In genomic region chr10:119065974-119066373, GRCm38 (mm10) we compare ENCODE assay signal across 8 mouse cellular contexts.
DNase-seq lines count a peak whose midpoint lies in the region; ATAC-seq and TF ChIP-seq lines count a peak whose summit lies in the region.

No protein-coding gene starts in this region.

- H3K4me3 ChIP-seq in heart, embryonic 11.5 days (ENCODE audit: low read depth, low read length): no peak overlapping the region
- H3K4me3 ChIP-seq in embryonic facial prominence, embryonic 10.5 days: no peak overlapping the region
- no peak overlapping the region for H3K4me3 ChIP-seq in heart, postnatal 0 days (ENCODE audit: low read depth, low read length)
- H3K4me3 ChIP-seq in midbrain, embryonic 16.5 days (ENCODE audit: low read depth, low read length): no peak overlapping the region

- H3K4me2 ChIP-seq in heart, embryonic 11.5 days: peak overlapping the region; percentile 31
- H3K4me2 ChIP-seq in heart, postnatal 0 days (ENCODE audit: low read depth, low read length): peak overlapping the region; percentile 39; the same call in 1 of the 2 replicates
- H3K4me2 ChIP-seq in midbrain, embryonic 16.5 days (ENCODE audit: low read length): no peak overlapping the region; the same call in 1 of the 2 replicates

- no peak overlapping the region for H3K9ac ChIP-seq in heart, embryonic 11.5 days (ENCODE audit: low read depth, low read length)
- no peak overlapping the region for H3K9ac ChIP-seq in heart, postnatal 0 days (replicated peaks; ENCODE audit: low read depth, low read length)
- H3K9ac ChIP-seq in midbrain, embryonic 16.5 days (ENCODE audit: low read depth, low read length): no peak overlapping the region

- H3K27ac ChIP-seq in heart, embryonic 11.5 days (ENCODE audit: low read depth, low read length): peak overlapping the region; percentile 22; the same call in 1 of the 2 replicates
- no peak overlapping the region for H3K27ac ChIP-seq in embryonic facial prominence, embryonic 10.5 days (replicated peaks)
- H3K27ac ChIP-seq in heart, postnatal 0 days (ENCODE audit: low read depth): peak overlapping the region; percentile 67
- H3K27ac ChIP-seq in midbrain, embryonic 16.5 days (ENCODE audit: low read length): no peak overlapping the region

- TF ChIP-seq EP300 in heart, postnatal 0 days (IDR thresholded peaks at IDR 0.05; ENCODE audit: low read depth): no peak

- 17% methylated on average over 8 of the region's 8 CpGs for WGBS in heart, embryonic 11.5 days (ENCODE audit: insufficient replicate concordance)
- 30% methylated on average over 8 of the region's 8 CpGs for WGBS in embryonic facial prominence, embryonic 10.5 days
- WGBS in heart, postnatal 0 days: 13% methylated on average over 8 of the region's 8 CpGs
- 19% methylated on average over 8 of the region's 8 CpGs for WGBS in midbrain, embryonic 16.5 days

- no peak for ATAC-seq in heart, embryonic 11.5 days (replicated peaks; ENCODE audit: insufficient number of reproducible peaks, low FRiP score, low TSS enrichment)
- peak; percentile 57 for ATAC-seq in heart, postnatal 0 days (ENCODE audit: insufficient read depth, low read depth)
- 0 out of 2 replicates have a peak, but pooled peaks have one; percentile 61 for ATAC-seq in midbrain, embryonic 16.5 days

- TF ChIP-seq CTCF in heart, postnatal 0 days (IDR thresholded peaks at IDR 0.05; ENCODE audit: low read depth): peak; percentile 67

- H3K27me3 ChIP-seq in heart, embryonic 11.5 days (ENCODE audit: control insufficient read depth, insufficient read depth, low read length): no peaks in the 10 kb centered on the region
- H3K27me3 ChIP-seq in embryonic facial prominence, embryonic 10.5 days (replicated peaks; ENCODE audit: low read depth, poor library complexity, severe bottlenecking): no peaks in the 10 kb centered on the region
- no peaks in the 10 kb centered on the region for H3K27me3 ChIP-seq in heart, postnatal 0 days (ENCODE audit: control insufficient read depth, insufficient read depth, low read length)
- H3K27me3 ChIP-seq in midbrain, embryonic 16.5 days (ENCODE audit: control insufficient read depth, insufficient read depth, low read depth, low read length): no peaks in the 10 kb centered on the region

- H3K9me3 ChIP-seq in heart, embryonic 11.5 days (replicated peaks; ENCODE audit: control insufficient read depth, low read length): 0 out of 2 replicates have a peak, but pooled peaks cover 3% of the 10 kb centered on the region
- no peaks in the 10 kb centered on the region for H3K9me3 ChIP-seq in embryonic facial prominence, embryonic 10.5 days
- no peaks in the 10 kb centered on the region for H3K9me3 ChIP-seq in heart, postnatal 0 days (replicated peaks; ENCODE audit: control insufficient read depth, low read length)
- H3K9me3 ChIP-seq in midbrain, embryonic 16.5 days (replicated peaks; ENCODE audit: control insufficient read depth, low read length, poor library complexity, severe bottlenecking): no peaks in the 10 kb centered on the region

- peaks cover 19% of the 10 kb centered on the region for H3K4me1 ChIP-seq in heart, embryonic 11.5 days (ENCODE audit: control insufficient read depth, insufficient read depth, low read length)
- no peaks in the 10 kb centered on the region; the same call in 1 of the 2 replicates for H3K4me1 ChIP-seq in embryonic facial prominence, embryonic 10.5 days
- H3K4me1 ChIP-seq in heart, postnatal 0 days (ENCODE audit: control insufficient read depth, insufficient read depth): peaks cover 31% of the 10 kb centered on the region
- peaks cover 7% of the 10 kb centered on the region for H3K4me1 ChIP-seq in midbrain, embryonic 16.5 days (ENCODE audit: control insufficient read depth, insufficient read depth, low read length)

- no peaks in the 10 kb centered on the region for H3K36me3 ChIP-seq in heart, embryonic 11.5 days (ENCODE audit: control insufficient read depth, insufficient read depth, low read length)
- H3K36me3 ChIP-seq in embryonic facial prominence, embryonic 10.5 days (replicated peaks): no peaks in the 10 kb centered on the region
- H3K36me3 ChIP-seq in heart, postnatal 0 days (replicated peaks; ENCODE audit: control insufficient read depth, insufficient read depth, low read length): no peaks in the 10 kb centered on the region
- H3K36me3 ChIP-seq in midbrain, embryonic 16.5 days (ENCODE audit: control insufficient read depth, insufficient read depth, low read length): no peaks in the 10 kb centered on the region

- intact Hi-C loops in heart, postnatal 25 days (cut with DNase I): loop anchor here (1.0 to 2.0 kb wide), 2 partner anchors 197 to 267 kb away; no protein-coding TSS in a partner anchor
- intact Hi-C loops in left cerebral cortex, postnatal 4 days (cut with DNase I): no loop called here

- DNase-seq in heart, postnatal 25 days (ENCODE audit: low spot score): no peak
- DNase-seq in ZHBTc4 (ENCODE audit: low read depth, low spot score): peak; percentile 91
- DNase-seq in embryonic facial prominence, embryonic 10.5 days (ENCODE audit: low spot score): peak; percentile 81
- peak; percentile 80 for DNase-seq in heart, postnatal 0 days (ENCODE audit: low spot score)
- peak; percentile 73 for DNase-seq in left cerebral cortex, postnatal 4 days
- peak; percentile 75 for DNase-seq in telencephalon, adult 2 months (ENCODE audit: low read depth, low spot score)

Comparison
In these comparisons a context has a peak if more than half of its experiments do, and no peak if none do; other contexts are left out.
1. H3K27ac ChIP-seq: peak in heart, embryonic 11.5 days (single experiment) and heart, postnatal 0 days (single experiment); none in embryonic facial prominence, embryonic 10.5 days (single experiment) and midbrain, embryonic 16.5 days (single experiment).